In genomic region chr4:127324759-127325158, GRCm38 (mm10) we compare ENCODE assay signal across 8 mouse cellular contexts. TPM values are rescaled to one million over a fixed set of nuclear protein-coding genes. Genes with fewer than 3 reads are reported as not detected.
DNase-seq lines count a peak whose midpoint lies in the region; ATAC-seq and TF ChIP-seq lines count a peak whose summit lies in the region.

No protein-coding gene starts in this region.

- H3K4me1 ChIP-seq in forebrain, embryonic 16.5 days (replicated peaks; ENCODE audit: control insufficient read depth, insufficient read depth, low read length) = peaks cover 5% of the 10 kb centered on the region; the same call in 1 of the 2 replicates

- H3K27me3 ChIP-seq in forebrain, embryonic 16.5 days (replicated peaks; ENCODE audit: control insufficient read depth, insufficient read depth, low read length) = peaks cover 18% of the 10 kb centered on the region

- ATAC-seq in forebrain, embryonic 16.5 days = peak; percentile 74
- ATAC-seq in megakaryocyte, adult 5-6 weeks (ENCODE audit: poor library complexity, severe bottlenecking) = peak; percentile 80
- no peak for ATAC-seq in erythroid progenitor cell, adult 5-6 weeks (replicated peaks; ENCODE audit: low FRiP score, poor library complexity, severe bottlenecking)

- intact Hi-C loops in left cerebral cortex, adult 2 months (cut with DNase I) = no loop called here

- H3K4me2 ChIP-seq in forebrain, embryonic 16.5 days (ENCODE audit: low read length) = no peak overlapping the region

- H3K36me3 ChIP-seq in forebrain, embryonic 16.5 days (ENCODE audit: control insufficient read depth, insufficient read depth) = no peaks in the 10 kb centered on the region

- H3K9me3 ChIP-seq in forebrain, embryonic 16.5 days (ENCODE audit: control insufficient read depth, low read length) = no peaks in the 10 kb centered on the region

- no peak overlapping the region for H3K9ac ChIP-seq in forebrain, embryonic 16.5 days (replicated peaks; ENCODE audit: low read depth, low read length)

- no peak overlapping the region for H3K4me3 ChIP-seq in forebrain, embryonic 16.5 days (replicated peaks; ENCODE audit: low read length)
- H3K4me3 ChIP-seq in left cerebral cortex, adult 2 months = no peak overlapping the region

- H3K27ac ChIP-seq in forebrain, embryonic 16.5 days (ENCODE audit: low read length) = no peak overlapping the region
- H3K27ac ChIP-seq in left cerebral cortex, adult 2 months = no peak overlapping the region

- peak; percentile 89 for DNase-seq in NIH3T3 (ENCODE audit: low read depth)
- DNase-seq in c-Kit-positive CD71-positive TER-119-positive erythroid progenitor cells, embryonic 14.5 days (ENCODE audit: low spot score) = peak; percentile 65
- DNase-seq in hindlimb bud, embryonic 11.5 days (ENCODE audit: extremely low spot score, low read depth, low spot score) = peak; percentile 52
- DNase-seq in left cerebral cortex, adult 2 months (ENCODE audit: extremely low spot score in 1 of 2, low spot score in 2 of 2) = peak; percentile 69 to 80
- DNase-seq in right cerebral cortex, postnatal 14 days = peak; percentile 93

- TF ChIP-seq CTCF in left cerebral cortex, adult 2 months (IDR thresholded peaks at IDR 0.05) = peak; percentile 72

- WGBS in forebrain, embryonic 16.5 days = 5% methylated on average over 6 of the region's 6 CpGs

RNA-seq across cellular contexts. Expression of gene Gjb3, which starts 5.9 kb away (rescaled TPM):
- not detected in 2 replicates for polyA plus RNA-seq in forebrain, embryonic 16.5 days (2015; fragmentation: Nextera tagmentation; extraction: Ambion mirVana)
- under 1 TPM in 1 of 2 experiments, not detected in 1; 0.21 TPM for total RNA-seq in left cerebral cortex, adult 2 months (2021)
- total RNA-seq in megakaryocyte, adult 5-6 weeks (2015) = 0.25 TPM in 1 of 2 replicates, not detected in the other
- 0.08 TPM in 1 of 2 replicates, not detected in the other for total RNA-seq in megakaryocyte, adult 5-6 weeks (2017)
- total RNA-seq in erythroid progenitor cell, adult 5-6 weeks (2015; ENCODE audit: low replicate concordance) = 0.84 TPM in 1 of 2 replicates, not detected in the other
- total RNA-seq in erythroid progenitor cell, adult 5-6 weeks (2017; ENCODE audit: low replicate concordance) = not detected in 2 replicates

RNA-seq across cellular contexts. Expression of gene Gja4, which starts 10.9 kb away (rescaled TPM):
- 13.3 and 16.4 TPM in 2 replicates for polyA plus RNA-seq in forebrain, embryonic 16.5 days (2015; fragmentation: Nextera tagmentation; extraction: Ambion mirVana)
- total RNA-seq in left cerebral cortex, adult 2 months (2021) = 1 to 10 TPM; 4.1 to 4.5 TPM
- 0.27 TPM in 1 of 2 replicates, not detected in the other for total RNA-seq in megakaryocyte, adult 5-6 weeks (2015)
- not detected in 2 replicates for total RNA-seq in megakaryocyte, adult 5-6 weeks (2017)
- total RNA-seq in erythroid progenitor cell, adult 5-6 weeks (2015; ENCODE audit: low replicate concordance) = not detected in 2 replicates
- not detected in 2 replicates for total RNA-seq in erythroid progenitor cell, adult 5-6 weeks (2017; ENCODE audit: low replicate concordance)

RNA-seq across cellular contexts. Expression of gene Gjb4, which starts 29.1 kb away (rescaled TPM):
- 0.16 TPM in 1 of 2 replicates, not detected in the other for polyA plus RNA-seq in forebrain, embryonic 16.5 days (2015; fragmentation: Nextera tagmentation; extraction: Ambion mirVana)
- total RNA-seq in left cerebral cortex, adult 2 months (2021) = not detected
- not detected in 2 replicates for total RNA-seq in megakaryocyte, adult 5-6 weeks (2015)
- 0.07 TPM in 1 of 2 replicates, not detected in the other for total RNA-seq in megakaryocyte, adult 5-6 weeks (2017)
- total RNA-seq in erythroid progenitor cell, adult 5-6 weeks (2015; ENCODE audit: low replicate concordance) = not detected in 2 replicates
- total RNA-seq in erythroid progenitor cell, adult 5-6 weeks (2017; ENCODE audit: low replicate concordance) = not detected in 2 replicates

RNA-seq across cellular contexts. Expression of gene Gjb5, which starts 33.2 kb away (rescaled TPM):
- 0.11 and 0.14 TPM in 2 replicates for polyA plus RNA-seq in forebrain, embryonic 16.5 days (2015; fragmentation: Nextera tagmentation; extraction: Ambion mirVana)
- under 1 TPM in 1 of 2 experiments, not detected in 1; 0.20 TPM for total RNA-seq in left cerebral cortex, adult 2 months (2021)
- not detected in 2 replicates for total RNA-seq in megakaryocyte, adult 5-6 weeks (2015)
- not detected in 2 replicates for total RNA-seq in megakaryocyte, adult 5-6 weeks (2017)
- total RNA-seq in erythroid progenitor cell, adult 5-6 weeks (2015; ENCODE audit: low replicate concordance) = not detected in 2 replicates
- not detected in 2 replicates for total RNA-seq in erythroid progenitor cell, adult 5-6 weeks (2017; ENCODE audit: low replicate concordance)

Comparison
In these comparisons a context has a peak if more than half of its experiments do, and no peak if none do; other contexts are left out.
1. RNA of gene Gja4, which starts 10.9 kb away (total RNA-seq): 4.1 to 4.5 TPM in left cerebral cortex, adult 2 months; 0.27 TPM in megakaryocyte, adult 5-6 weeks and not detected in erythroid progenitor cell, adult 5-6 weeks; every median in the first group is over 4 times any median in the second.
2. Peak in every context shown above with its lines, with median percentiles within 50 percentile points of each other: DNase-seq.